Mouse (Mus musculus) forebrain, postnatal 0 days (tissue): ENCODE data around the gene Zbtb16. TPM values are rescaled to one million over a fixed set of nuclear protein-coding genes. Genes with fewer than 3 reads are reported as not detected.

Experiments used
- ATAC-seq: fragments of 200-750 bp; cut with Nextera tagmentation; 2 replicates; pipeline ENCODE4 v1.8.0; 2017; ENCODE audit warnings: mild to moderate bottlenecking, moderate library complexity
- DNase-seq: peaks from one replicate; pipeline ENCODE4 v3.0.0-alpha.2; 2015
- H3K27ac ChIP-seq: fragments of 300-500 bp; sonication (generic); 2 replicates; pipeline ENCODE4 v1.5.1; 2014; ENCODE audit warnings: low read depth, mild to moderate bottlenecking, antibody characterized with exemption, low read length, moderate library complexity, mixed read lengths
- H3K27me3 ChIP-seq: fragments of 300-500 bp; sonication (generic); 2 replicates; pipeline ENCODE4 v1.6.1; 2014; ENCODE audit warnings: mild to moderate bottlenecking, low read length, mixed read lengths; ENCODE audit not compliant: insufficient read depth
- H3K36me3 ChIP-seq: fragments of 300-500 bp; sonication (generic); 2 replicates; pipeline ENCODE4 v1.6.1; 2014; ENCODE audit warnings: mild to moderate bottlenecking, moderate library complexity; ENCODE audit not compliant: insufficient read depth
- H3K4me1 ChIP-seq: fragments of 300-500 bp; sonication (generic); 2 replicates; pipeline ENCODE4 v1.6.1; 2014; ENCODE audit warnings: antibody characterized with exemption; ENCODE audit not compliant: insufficient read depth
- H3K4me2 ChIP-seq: fragments of 300-500 bp; sonication (generic); 2 replicates; pipeline ENCODE4 v1.6.1; 2014; ENCODE audit warnings: low read depth, mild to moderate bottlenecking, moderate library complexity
- H3K4me3 ChIP-seq: fragments of 300-500 bp; sonication (generic); 2 replicates; pipeline ENCODE4 v1.5.1; 2014; ENCODE audit warnings: low read depth, low read length, mixed read lengths
- H3K9ac ChIP-seq: fragments of 300-500 bp; sonication (generic); 2 replicates; pipeline ENCODE4 v1.6.1; 2014; ENCODE audit warnings: mild to moderate bottlenecking
- H3K9me3 ChIP-seq: fragments of 300-500 bp; sonication (generic); 2 replicates; pipeline ENCODE4 v1.6.1; 2016; ENCODE audit warnings: low read length
- CTCF ChIP-seq: sonication (generic); IDR thresholded peaks from 2 replicates; pipeline ENCODE4 v1.5.1; 2016; ENCODE audit warnings: antibody characterized with exemption, control low read depth, low read depth
- WGBS: fragments of 180-500 bp; shearing (Covaris S2); extraction: QIAGEN DNeasy Blood & Tissue Kit; methylation state at CpG from one replicate; pipeline ENCODE4 v1.1.7; 2014; 5-methylcytosine and 5-hydroxymethylcytosine counted together
- polyA plus RNA-seq: library from polyadenylated mRNA; unstranded; fragments of >200 nt; fragmentation: Nextera tagmentation; extraction: Ambion mirVana; gene quantifications from 2 replicates; pipeline ENCODE4 v1.2.1, GENCODE M21; 2015
- total RNA-seq: library from RNA; depleted of rRNA; stranded (reverse); fragments of >200 nt; gene quantifications from 2 replicates; pipeline ENCODE4 v1.2.3, GENCODE M21; 2014

The Zbtb16 gene
- total and polyA plus RNA-seq, 2 experiments from 2014 or later, result 6.8 to 12.6 TPM

GRCm38 (mm10) chr9:48828839-48829238 is 7.2 kb downstream of the Zbtb16 start:
- WGBS, result 87% methylated on average over 7 of the region's 7 CpGs
- TF ChIP-seq CTCF, result no peak

GRCm38 (mm10) chr9:48826377-48826889 is 9.6 kb downstream of the Zbtb16 start:
- ATAC-seq, result no peak
- WGBS, result 82% methylated on average over 7 of the region's 7 CpGs

More at GRCm38 (mm10) chr9:48828839-48829238, 7.2 kb downstream of the Zbtb16 start:
- ATAC-seq, result no peak
- Histone ChIP-seq H3K9ac (no peak overlapping the region), H3K9me3 (no peaks in the 10 kb centered on the region), H3K4me1 (0 out of 2 replicates have a peak, but pooled peaks cover 5% of the 10 kb centered on the region), H3K27me3 (peaks cover 3% of the 10 kb centered on the region; the same call in 1 of the 2 replicates), H3K36me3 (0 out of 2 replicates have a peak, but pooled peaks cover 5% of the 10 kb centered on the region), H3K4me2 (no peak overlapping the region), H3K4me3 (no peak overlapping the region), H3K27ac (no peak overlapping the region)
- no peak for DNase-seq

GRCm38 (mm10) chr9:48824533-48825130 is 11.4 kb downstream of the Zbtb16 start:
- Histone ChIP-seq H3K27me3 (no peaks in the 10 kb centered on the region), H3K36me3 (no peaks in the 10 kb centered on the region), H3K9ac (no peak overlapping the region), H3K9me3 (no peaks in the 10 kb centered on the region), H3K4me3 (no peak overlapping the region), H3K4me2 (no peak overlapping the region), H3K27ac (no peak overlapping the region), H3K4me1 (peaks cover 7% of the 10 kb centered on the region; the same call in 1 of the 2 replicates)
- TF ChIP-seq CTCF, result no peak
- no peak for DNase-seq
- no peak for ATAC-seq
- 71% methylated on average over 12 of the region's 12 CpGs for WGBS

More at GRCm38 (mm10) chr9:48826377-48826889, 9.6 kb downstream of the Zbtb16 start:
- no peak overlapping the region for H3K4me2 ChIP-seq
- H3K9me3 ChIP-seq, result no peaks in the 10 kb centered on the region
- H3K27ac ChIP-seq, result no peak overlapping the region
- no peak overlapping the region for H3K4me3 ChIP-seq
- H3K36me3 ChIP-seq, result no peaks in the 10 kb centered on the region
- TF ChIP-seq CTCF, result no peak
- H3K9ac ChIP-seq, result no peak overlapping the region
- H3K4me1 ChIP-seq, result peaks cover 7% of the 10 kb centered on the region; the same call in 1 of the 2 replicates
- DNase-seq, result no peak
- no peaks in the 10 kb centered on the region for H3K27me3 ChIP-seq

- ATAC-seq, result no peak
- 26% methylated on average over 6 of the region's 6 CpGs for WGBS
Measured at GRCm38 (mm10) chr9:48823851-48824250, 12.2 kb downstream of the Zbtb16 start.

GRCm38 (mm10) chr9:48823319-48823705 is 12.7 kb downstream of the Zbtb16 start:
- no peak for TF ChIP-seq CTCF
- Histone ChIP-seq H3K9ac (no peak overlapping the region), H3K4me3 (no peak overlapping the region), H3K4me1 (peaks cover 7% of the 10 kb centered on the region; the same call in 1 of the 2 replicates), H3K36me3 (no peaks in the 10 kb centered on the region), H3K4me2 (no peak overlapping the region), H3K27me3 (no peaks in the 10 kb centered on the region), H3K9me3 (no peaks in the 10 kb centered on the region), H3K27ac (no peak overlapping the region)
- 26% methylated on average over 7 of the region's 7 CpGs for WGBS
- no peak for ATAC-seq
- no peak for DNase-seq

More at GRCm38 (mm10) chr9:48823851-48824250, 12.2 kb downstream of the Zbtb16 start:
- no peaks in the 10 kb centered on the region for H3K36me3 ChIP-seq
- no peak overlapping the region for H3K9ac ChIP-seq
- no peak overlapping the region for H3K4me3 ChIP-seq
- H3K27ac ChIP-seq, result no peak overlapping the region
- peak; percentile 26 for DNase-seq
- no peak overlapping the region for H3K4me2 ChIP-seq
- no peaks in the 10 kb centered on the region for H3K27me3 ChIP-seq
- no peaks in the 10 kb centered on the region for H3K9me3 ChIP-seq
- TF ChIP-seq CTCF, result no peak
- H3K4me1 ChIP-seq, result peaks cover 7% of the 10 kb centered on the region; the same call in 1 of the 2 replicates

GRCm38 (mm10) chr9:48822586-48823318 is 13.3 kb downstream of the Zbtb16 start:
- Histone ChIP-seq H3K4me2 (no peak overlapping the region), H3K4me1 (peaks cover 7% of the 10 kb centered on the region; the same call in 1 of the 2 replicates), H3K9ac (no peak overlapping the region), H3K27me3 (no peaks in the 10 kb centered on the region), H3K9me3 (no peaks in the 10 kb centered on the region), H3K4me3 (no peak overlapping the region), H3K36me3 (no peaks in the 10 kb centered on the region), H3K27ac (no peak overlapping the region)
- 27% methylated on average over 18 of the region's 18 CpGs for WGBS
- DNase-seq, result no peak
- no peak for TF ChIP-seq CTCF
- ATAC-seq, result no peak
